Mouse (Mus musculus) gastrocnemius, adult 2 months (tissue): ENCODE measurements around the gene Rtn1. TPM values are rescaled to one million over a fixed set of nuclear protein-coding genes. Genes with fewer than 3 reads are reported as not detected.

Source experiments
- DNase-seq: peaks from one replicate; pipeline ENCODE4 v3.0.0; 2022
- H3K27ac ChIP-seq: fragments of 200-600 bp; 2 replicates; pipeline ENCODE4 v1.8.1; 2022; ENCODE audit warnings: mild to moderate bottlenecking
- H3K4me3 ChIP-seq: fragments of 200-600 bp; 2 replicates; pipeline ENCODE4 v1.8.1; 2022; ENCODE audit warnings: mild to moderate bottlenecking, moderate library complexity
- CTCF ChIP-seq: fragments of 200-600 bp; IDR thresholded peaks from 2 replicates; pipeline ENCODE4 v1.8.1; 2022; ENCODE audit warnings: antibody characterized with exemption, mild to moderate bottlenecking, moderate library complexity
- intact Hi-C: fragments of 180-260 bp; cut with DNase I; formaldehyde crosslinking; loops from one replicate; pipeline ENCODE4 v1.15.1; 2025
- total RNA-seq, 2 experiments: library from RNA; stranded (reverse); gene quantifications; 2 replicates each; pipeline ENCODE4 v1.2.3; 2021

Rtn1 gene
- total RNA-seq, 2 experiments from 2014 or later = 1.3 to 2.3 TPM

DNA sequence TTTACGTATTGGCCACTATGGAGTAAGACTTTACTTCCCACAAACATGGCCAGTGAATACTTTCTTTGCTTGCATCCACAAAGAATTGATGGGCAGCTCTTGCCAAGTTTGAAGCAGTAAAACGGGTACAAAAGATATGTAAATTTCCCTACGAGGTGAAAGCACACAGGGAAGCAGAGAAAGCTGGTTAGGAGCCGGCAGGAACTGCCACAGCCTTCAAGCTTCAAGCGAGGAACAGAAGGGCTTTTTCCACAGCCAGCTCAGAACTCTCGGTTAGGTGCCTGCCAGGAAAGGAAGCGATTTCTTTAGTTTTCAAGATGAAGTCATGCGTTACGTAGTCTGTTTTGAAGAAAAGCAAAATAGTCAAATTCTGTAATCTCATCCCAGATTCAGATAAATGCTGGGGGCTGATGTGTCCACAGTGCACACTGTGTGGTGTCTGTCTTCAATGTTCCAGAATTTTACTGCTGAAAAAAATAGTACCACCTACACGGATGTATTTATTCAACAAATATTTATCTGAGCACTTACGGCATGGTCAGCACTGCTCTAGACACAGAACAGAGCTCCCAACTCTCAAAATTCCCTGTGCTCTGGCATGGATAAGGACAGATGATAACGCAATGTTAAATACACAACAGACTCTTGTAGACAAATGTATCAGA lies 169.5 kb downstream of the Rtn1 start:
- intact Hi-C loops = no loop called here
- no peak overlapping the region for H3K27ac ChIP-seq
- no peak overlapping the region for H3K4me3 ChIP-seq
- TF ChIP-seq CTCF = no peak
- DNase-seq = no peak

DNA sequence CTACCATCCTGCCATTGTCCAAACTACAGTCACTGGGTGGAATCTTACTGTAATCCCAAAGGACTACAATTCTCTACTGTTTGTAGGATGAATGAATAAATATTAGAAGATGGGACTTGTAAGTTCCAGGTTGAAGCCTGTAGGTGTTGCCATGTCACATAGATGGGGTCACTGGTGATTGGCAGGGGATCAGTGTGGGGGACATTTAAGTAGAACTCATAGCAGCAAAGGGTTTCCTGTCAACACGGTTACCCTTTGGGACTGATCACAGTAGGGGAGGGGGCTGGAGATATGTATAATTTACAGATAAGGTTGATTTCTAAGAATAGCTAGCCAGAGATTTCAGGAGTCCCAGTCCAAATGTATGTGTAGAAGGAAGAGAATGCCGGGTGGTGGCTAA lies 171.6 kb downstream of the Rtn1 start:
- DNase-seq = no peak
- intact Hi-C loops = no loop called here
- Histone ChIP-seq H3K27ac (no peak overlapping the region), H3K4me3 (peak overlapping the region; percentile 72)
- no peak for TF ChIP-seq CTCF

DNA sequence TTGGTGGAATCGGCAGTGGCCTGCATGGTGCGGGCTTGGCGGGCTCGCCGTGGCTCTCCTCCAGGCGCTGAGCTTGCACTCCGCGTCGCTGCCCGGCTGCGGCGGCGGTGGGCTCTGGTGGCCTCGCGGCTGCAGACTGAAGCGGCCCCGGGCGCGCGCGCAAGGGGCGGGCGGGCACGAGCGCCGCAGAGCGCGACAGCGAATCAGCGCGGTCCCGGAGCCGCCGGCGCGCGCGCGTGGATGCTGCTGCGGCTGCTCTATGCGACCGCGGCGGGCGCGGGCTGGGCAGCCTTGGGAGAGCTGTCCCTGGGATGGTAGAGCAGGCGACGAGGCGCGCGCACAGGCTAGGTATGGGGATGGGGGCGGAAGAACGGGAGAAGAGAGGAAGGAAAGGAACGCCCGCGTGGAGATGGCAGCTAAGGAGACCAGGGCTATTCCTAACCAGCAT lies 172.3 kb downstream of the Rtn1 start:
- no peak for TF ChIP-seq CTCF
- intact Hi-C loops = no loop called here
- peak; percentile 58 for DNase-seq
- Histone ChIP-seq H3K4me3 (peak overlapping the region; percentile 72), H3K27ac (no peak overlapping the region; the same call in 1 of the 2 replicates)

DNA sequence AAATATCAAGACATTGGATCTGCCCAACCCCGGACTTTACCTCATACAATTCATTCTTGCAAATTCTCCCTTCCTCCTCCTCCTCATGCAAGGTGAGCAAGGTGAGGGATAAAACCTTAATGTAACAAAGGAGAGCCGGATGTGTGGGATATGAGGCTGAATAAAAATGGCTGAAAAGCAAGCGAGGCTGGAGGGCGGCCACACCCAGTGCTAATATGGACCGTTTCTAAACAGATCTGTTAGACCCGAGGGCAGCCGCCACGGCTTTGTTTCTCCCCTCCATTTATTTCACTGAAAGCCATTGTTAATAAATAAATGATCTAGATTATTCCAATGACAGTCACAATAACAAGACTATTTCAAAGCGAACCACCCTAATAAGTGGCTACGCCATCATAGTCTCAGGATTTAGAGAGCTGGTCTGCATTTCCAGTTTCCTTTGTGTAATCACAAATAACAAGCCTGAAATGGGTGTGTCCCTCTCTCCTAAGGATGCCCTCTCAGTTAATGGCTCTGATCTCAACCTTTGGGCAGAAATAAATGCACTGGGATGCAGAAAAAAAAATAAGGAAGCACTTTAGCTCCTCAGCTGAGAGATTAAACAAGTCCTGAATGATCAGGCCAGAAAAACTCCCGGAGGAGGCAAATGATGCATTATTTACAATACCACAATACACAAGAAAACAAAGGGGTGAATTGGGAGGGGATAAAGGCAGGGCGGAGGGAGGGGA lies 173.1 kb downstream of the Rtn1 start:
- H3K4me3 ChIP-seq = peak overlapping the region; percentile 72
- no peak overlapping the region for H3K27ac ChIP-seq
- intact Hi-C loops = no loop called here
- no peak for TF ChIP-seq CTCF
- no peak for DNase-seq

DNA sequence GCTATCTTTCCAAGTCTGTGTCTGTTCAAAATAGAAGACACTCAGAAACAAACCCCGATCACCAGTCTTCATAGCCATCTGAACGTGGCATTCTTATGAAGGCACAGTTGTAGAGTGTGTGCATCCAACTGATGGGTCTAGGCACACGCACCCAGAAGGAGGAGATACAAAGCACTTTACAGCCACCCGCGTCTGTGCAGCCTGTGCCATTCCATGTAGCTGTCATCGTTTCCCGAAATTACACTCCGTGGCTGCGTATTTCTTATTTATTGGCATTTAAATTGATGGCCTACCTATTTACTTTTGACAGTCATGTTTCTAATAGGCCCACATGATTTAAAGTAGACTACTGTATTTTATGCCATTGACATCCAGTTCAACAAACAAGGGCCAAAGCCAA lies 173.9 kb downstream of the Rtn1 start:
- no peak for TF ChIP-seq CTCF
- no peak overlapping the region for H3K27ac ChIP-seq
- intact Hi-C loops = no loop called here
- H3K4me3 ChIP-seq = no peak overlapping the region
- DNase-seq = no peak

DNA sequence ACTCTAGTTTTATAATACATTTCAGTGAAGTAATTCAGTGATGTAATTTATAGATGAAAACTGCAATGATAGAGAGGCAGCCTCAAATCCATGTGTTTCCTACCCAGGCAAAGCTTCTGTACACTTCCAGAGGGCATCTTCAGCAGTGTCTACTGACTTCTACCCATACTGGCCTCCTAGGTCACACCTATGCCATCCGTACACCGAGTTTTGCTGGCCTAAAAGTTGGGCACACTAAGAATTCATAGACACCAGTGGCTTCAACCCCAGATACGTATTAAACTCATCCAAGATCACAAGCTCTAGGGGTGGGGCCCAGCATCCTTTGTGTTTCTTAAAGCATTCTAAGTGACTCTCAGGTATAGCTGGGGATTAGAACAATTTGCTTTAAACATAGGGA lies 174.7 kb downstream of the Rtn1 start:
- TF ChIP-seq CTCF = no peak
- intact Hi-C loops = no loop called here
- Histone ChIP-seq H3K4me3 (no peak overlapping the region), H3K27ac (no peak overlapping the region)
- no peak for DNase-seq

DNA sequence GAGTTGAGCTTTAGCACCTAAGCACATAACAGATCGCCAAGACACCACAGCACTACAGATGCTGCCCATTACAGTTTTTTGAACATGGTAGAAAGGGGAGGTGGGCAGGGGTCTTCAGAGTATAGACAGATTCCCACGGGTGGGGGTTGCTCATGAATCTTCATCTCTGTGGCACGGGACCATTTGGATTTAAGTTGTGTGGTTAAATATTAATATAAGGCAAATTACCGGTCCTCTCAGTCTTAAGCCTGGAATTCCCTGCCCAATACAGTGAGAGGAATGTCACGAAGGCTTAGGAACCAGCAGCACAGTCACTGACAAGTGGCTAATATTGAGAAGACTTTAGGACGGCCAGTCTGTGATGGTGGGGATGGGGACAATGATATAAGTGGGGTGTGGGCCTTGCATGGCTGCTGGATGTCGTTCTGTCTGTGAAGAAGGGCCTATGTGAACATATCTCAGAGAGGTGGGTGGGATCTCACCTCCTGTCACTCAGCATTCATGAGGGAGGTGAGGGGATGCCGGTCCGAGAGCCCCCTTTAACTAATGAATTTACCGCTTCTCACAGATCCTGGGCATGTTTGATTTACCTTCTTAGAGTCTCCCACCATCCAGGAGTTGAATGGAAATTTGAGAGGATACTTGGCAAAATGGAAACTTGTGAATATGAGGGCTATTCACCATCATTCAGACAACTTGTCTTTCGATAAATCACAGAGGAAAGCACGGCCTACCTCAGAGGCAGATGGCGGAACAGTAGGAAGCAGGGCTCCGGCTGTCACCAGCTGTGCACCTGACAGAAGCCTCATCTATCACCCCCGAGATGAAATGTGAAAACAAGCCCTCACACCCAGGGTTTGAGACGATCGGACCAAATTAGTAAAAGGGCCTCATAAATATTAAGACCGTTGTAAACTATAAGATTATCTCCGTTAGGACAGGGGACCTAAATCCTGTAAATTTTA lies 175.7 kb downstream of the Rtn1 start:
- no peak for TF ChIP-seq CTCF
- intact Hi-C loops = no loop called here
- Histone ChIP-seq H3K27ac (no peak overlapping the region), H3K4me3 (no peak overlapping the region)
- DNase-seq = no peak

DNA sequence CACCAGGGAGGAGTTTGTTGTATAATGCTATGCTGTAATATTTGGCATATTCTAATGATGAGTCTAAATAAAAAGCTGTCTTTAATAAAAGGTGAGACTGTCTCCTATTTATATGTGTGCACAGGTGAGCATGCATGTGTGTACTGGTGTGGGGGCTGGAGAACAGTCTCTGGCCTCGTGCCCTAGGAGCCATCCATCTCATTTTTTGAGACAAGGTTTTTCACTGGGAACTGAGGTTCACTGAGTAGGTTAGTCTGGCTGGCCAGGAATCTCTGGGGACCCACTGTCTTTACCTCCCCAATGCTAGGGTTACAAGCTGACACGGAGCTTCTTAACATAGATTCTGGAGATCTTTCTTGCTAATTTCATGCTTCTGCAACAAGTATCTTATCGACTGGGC lies 176.7 kb downstream of the Rtn1 start:
- no peak for TF ChIP-seq CTCF
- H3K27ac ChIP-seq = no peak overlapping the region
- DNase-seq = no peak
- intact Hi-C loops = no loop called here
- no peak overlapping the region for H3K4me3 ChIP-seq

DNA sequence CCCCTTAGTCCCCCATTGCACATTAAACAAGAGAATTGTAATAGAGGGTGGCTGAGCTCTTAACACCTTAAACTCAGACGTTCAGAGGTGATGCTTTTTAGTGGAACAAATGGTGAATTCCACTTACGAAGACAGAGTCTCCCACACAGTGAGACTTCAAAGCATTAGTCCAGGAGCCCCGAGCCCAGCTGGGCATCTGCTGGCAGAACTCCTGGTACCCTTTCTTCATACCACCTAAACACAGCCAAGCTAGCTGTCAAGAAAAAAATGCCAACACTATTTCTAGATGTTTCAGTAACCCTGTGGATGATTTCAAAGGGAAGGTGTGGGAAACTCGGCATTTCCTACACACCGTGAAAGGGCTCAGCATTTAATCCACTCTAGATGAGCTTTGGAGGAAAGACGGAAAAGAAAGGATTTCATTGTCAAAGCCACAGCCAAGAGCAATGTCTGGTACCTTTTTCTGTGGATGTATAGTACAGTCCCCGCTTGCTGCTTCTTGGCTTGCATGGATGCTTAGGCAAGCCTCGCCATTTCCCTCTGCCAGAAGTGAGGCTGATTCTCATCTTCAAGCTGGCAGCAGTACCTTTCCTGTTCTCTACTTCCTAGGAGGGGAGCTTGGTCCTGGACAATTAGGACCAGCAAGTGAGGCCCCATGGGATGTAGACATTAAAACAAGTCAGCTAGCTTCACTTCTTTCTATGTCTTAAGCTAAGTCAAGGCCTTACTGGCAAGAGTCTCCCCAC lies 179.2 kb downstream of the Rtn1 start:
- intact Hi-C loops = no loop called here

DNA sequence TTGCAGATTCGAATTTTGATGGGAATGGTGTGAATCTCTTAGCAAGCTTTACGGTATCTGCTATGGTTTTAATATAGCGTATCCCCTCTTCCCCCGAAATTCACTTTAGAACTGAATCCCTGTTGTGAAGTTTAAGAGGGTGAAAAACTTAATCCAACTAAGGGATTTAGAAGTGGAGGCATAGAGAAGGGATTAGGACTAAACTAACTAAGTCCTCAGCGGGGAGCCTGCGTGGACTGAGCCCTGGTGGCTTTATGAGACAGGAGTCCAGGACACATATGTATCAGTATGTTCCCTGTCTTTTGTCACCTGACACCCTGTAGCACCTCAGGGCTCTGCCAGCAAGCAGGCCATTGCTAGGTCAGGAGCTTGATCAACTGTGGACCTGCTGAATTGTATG lies 181.1 kb downstream of the Rtn1 start:
- no peak overlapping the region for H3K27ac ChIP-seq
- intact Hi-C loops = no loop called here
- H3K4me3 ChIP-seq = no peak overlapping the region
- TF ChIP-seq CTCF = no peak
- no peak for DNase-seq

More for the DNA sequence above, 179.2 kb downstream of the Rtn1 start:
- no peak for TF ChIP-seq CTCF
- Histone ChIP-seq H3K4me3 (no peak overlapping the region), H3K27ac (no peak overlapping the region)
- DNase-seq = no peak

DNA sequence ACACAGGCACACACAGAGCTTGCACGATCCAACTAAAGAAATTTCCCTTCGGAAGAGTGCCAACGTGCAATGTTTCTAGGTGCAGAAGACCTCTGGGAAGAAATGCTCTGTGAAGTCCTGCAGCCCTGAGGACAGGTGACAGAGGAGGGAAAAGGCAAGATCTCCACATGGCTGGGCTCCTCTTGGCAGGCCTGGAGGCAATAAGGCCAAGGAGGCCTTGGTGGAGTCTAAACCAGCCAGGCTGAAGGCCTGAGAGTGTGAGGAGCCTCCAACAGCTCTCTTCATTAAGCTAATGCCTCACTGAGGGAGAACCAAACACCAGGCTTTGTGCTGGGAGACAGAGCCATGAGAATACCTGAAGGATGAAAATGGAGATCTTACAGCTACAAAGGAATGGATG lies 183.5 kb downstream of the Rtn1 start:
- TF ChIP-seq CTCF = no peak
- Histone ChIP-seq H3K4me3 (no peak overlapping the region), H3K27ac (no peak overlapping the region)
- no peak for DNase-seq
- intact Hi-C loops = no loop called here

DNA sequence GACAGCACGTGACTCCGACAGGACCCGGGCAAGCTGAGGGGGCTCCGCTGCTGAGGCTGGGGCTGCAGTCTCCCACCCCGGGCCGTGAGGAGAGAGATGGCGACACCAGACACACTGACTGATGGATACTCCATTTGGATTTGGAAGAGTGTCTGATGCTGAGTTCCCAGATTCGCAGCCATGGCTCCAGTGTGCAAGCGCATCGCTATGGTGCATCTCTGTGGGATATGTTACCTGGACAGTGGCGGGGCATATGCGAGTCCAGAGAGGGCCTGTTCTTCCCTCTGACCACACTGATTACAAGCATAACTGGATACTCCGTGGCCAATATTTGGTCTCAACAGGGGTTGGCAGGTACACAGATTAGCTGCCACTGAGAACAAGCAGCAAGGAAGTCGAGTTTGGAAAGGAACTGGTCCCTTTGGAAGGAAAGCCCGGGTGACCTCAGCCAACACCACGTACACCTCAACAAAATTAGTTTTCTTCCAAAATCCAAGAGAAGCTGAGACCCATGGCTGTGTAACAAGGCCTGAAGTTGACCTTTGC lies 185.2 kb downstream of the Rtn1 start:
- no peak for TF ChIP-seq CTCF
- Histone ChIP-seq H3K27ac (no peak overlapping the region), H3K4me3 (no peak overlapping the region)
- DNase-seq = no peak
- intact Hi-C loops = no loop called here
